Mouse (Mus musculus) forebrain, embryonic 11.5 days (tissue): ENCODE results near the gene Rnf183. TPM values are rescaled to one million over a fixed set of nuclear protein-coding genes. Genes with fewer than 3 reads are reported as not detected.

ENCODE experiments used
- ATAC-seq: fragments of 200-750 bp; cut with Nextera tagmentation; replicated peaks from 2 replicates; pipeline ENCODE4 v1.8.0; 2017; ENCODE audit warnings: moderate TSS enrichment; ENCODE audit not compliant: low FRiP score
- DNase-seq: peaks from one replicate; pipeline ENCODE4 v3.0.0-alpha.2; 2017; ENCODE audit warnings: low spot score
- H3K27ac ChIP-seq: fragments of 300-500 bp; sonication (generic); 2 replicates; pipeline ENCODE4 v1.5.1; 2014; ENCODE audit warnings: low read depth, low read length
- H3K27me3 ChIP-seq: fragments of 300-500 bp; sonication (generic); 2 replicates; pipeline ENCODE4 v1.6.1; 2014; ENCODE audit warnings: mild to moderate bottlenecking, low read length, mixed read lengths; ENCODE audit not compliant: control insufficient read depth, insufficient read depth
- H3K36me3 ChIP-seq: fragments of 300-500 bp; sonication (generic); 2 replicates; pipeline ENCODE4 v1.6.1; 2014; ENCODE audit warnings: mild to moderate bottlenecking, low read length, moderate library complexity, mixed read lengths; ENCODE audit not compliant: control insufficient read depth, insufficient read depth
- H3K4me1 ChIP-seq: fragments of 300-500 bp; sonication (generic); replicated peaks from 2 replicates; pipeline ENCODE4 v1.6.1; 2014; ENCODE audit warnings: low read length, mixed read lengths; ENCODE audit not compliant: control insufficient read depth, insufficient read depth
- H3K4me2 ChIP-seq: fragments of 300-500 bp; sonication (generic); 2 replicates; pipeline ENCODE4 v1.6.1; 2014; ENCODE audit warnings: low read depth, mild to moderate bottlenecking, low read length, moderate library complexity, mixed read lengths; ENCODE audit not compliant: severe bottlenecking
- H3K4me3 ChIP-seq: fragments of 300-500 bp; sonication (generic); 2 replicates; pipeline ENCODE4 v1.5.1; 2014; ENCODE audit warnings: low read depth, low read length
- H3K9ac ChIP-seq: fragments of 300-500 bp; sonication (generic); 2 replicates; pipeline ENCODE4 v1.6.1; 2014; ENCODE audit warnings: low read length
- H3K9me3 ChIP-seq: fragments of 300-500 bp; sonication (generic); 2 replicates; pipeline ENCODE4 v1.6.1; 2016; ENCODE audit warnings: low read length, mixed read lengths; ENCODE audit not compliant: control insufficient read depth
- WGBS: fragments of 180-500 bp; shearing (Covaris S2); extraction: QIAGEN DNeasy Blood & Tissue Kit; methylation state at CpG from one replicate; pipeline ENCODE4 v1.1.7; 2014; 5-methylcytosine and 5-hydroxymethylcytosine counted together
- polyA plus RNA-seq: library from polyadenylated mRNA; unstranded; fragments of >200 nt; fragmentation: Nextera tagmentation; extraction: Ambion mirVana; gene quantifications from 2 replicates; pipeline ENCODE4 v1.2.1, GENCODE M21; 2014

Rnf183 gene
- polyA plus RNA-seq, 1 experiment from 2014 or later, result not detected

- DNase-seq (no peak), ATAC-seq (no peak)
- peaks cover 33% of the 10 kb centered on the region; the same call in 1 of the 2 replicates for H3K36me3 ChIP-seq
- H3K27ac ChIP-seq, result no peak overlapping the region
- H3K4me1 ChIP-seq, result no peaks in the 10 kb centered on the region
- 97% methylated on average over 6 of the region's 6 CpGs for WGBS
- no peak overlapping the region for H3K4me2 ChIP-seq
- H3K9ac ChIP-seq, result no peak overlapping the region
- H3K9me3 ChIP-seq, result no peaks in the 10 kb centered on the region
- no peaks in the 10 kb centered on the region for H3K27me3 ChIP-seq
- H3K4me3 ChIP-seq, result no peak overlapping the region
These were observed 16.0 kb downstream of the Rnf183 start for GRCm38 (mm10) chr4:62419091-62419490.

- ATAC-seq (no peak), DNase-seq (no peak)
- Histone ChIP-seq H3K27ac (no peak overlapping the region), H3K9ac (no peak overlapping the region), H3K27me3 (no peaks in the 10 kb centered on the region), H3K36me3 (peaks cover 27% of the 10 kb centered on the region; the same call in 1 of the 2 replicates), H3K4me3 (no peak overlapping the region), H3K4me1 (no peaks in the 10 kb centered on the region), H3K9me3 (no peaks in the 10 kb centered on the region), H3K4me2 (no peak overlapping the region)
- WGBS, result 78% methylated on average over 8 of the region's 8 CpGs
These were observed 16.6 kb downstream of the Rnf183 start for GRCm38 (mm10) chr4:62418448-62418847.

GRCm38 (mm10) chr4:62411606-62412005 lies 23.4 kb downstream of the Rnf183 start:
- ATAC-seq, result no peak
- H3K27me3 ChIP-seq, result no peaks in the 10 kb centered on the region
- peaks cover 5% of the 10 kb centered on the region for H3K4me1 ChIP-seq
- H3K4me3 ChIP-seq, result no peak overlapping the region
- H3K27ac ChIP-seq, result no peak overlapping the region
- no peak for DNase-seq
- H3K4me2 ChIP-seq, result no peak overlapping the region
- no peak overlapping the region for H3K9ac ChIP-seq
- 97% methylated on average over 10 of the region's 10 CpGs for WGBS
- H3K36me3 ChIP-seq, result peaks cover 8% of the 10 kb centered on the region; the same call in 1 of the 2 replicates
- H3K9me3 ChIP-seq, result no peaks in the 10 kb centered on the region

GRCm38 (mm10) chr4:62410325-62410724 lies 24.7 kb downstream of the Rnf183 start:
- ATAC-seq (no peak), DNase-seq (no peak)
- H3K4me2 ChIP-seq, result peak overlapping the region; percentile 74
- H3K9me3 ChIP-seq, result no peaks in the 10 kb centered on the region
- no peaks in the 10 kb centered on the region for H3K27me3 ChIP-seq
- no peak overlapping the region for H3K27ac ChIP-seq
- H3K36me3 ChIP-seq, result peaks cover 5% of the 10 kb centered on the region; the same call in 1 of the 2 replicates
- WGBS, result 89% methylated on average over 2 of the region's 2 CpGs
- no peak overlapping the region for H3K9ac ChIP-seq
- H3K4me3 ChIP-seq, result no peak overlapping the region; the same call in 1 of the 2 replicates
- H3K4me1 ChIP-seq, result peaks cover 5% of the 10 kb centered on the region

- Histone ChIP-seq H3K4me3 (peak overlapping the region; percentile 75), H3K27me3 (no peaks in the 10 kb centered on the region), H3K4me2 (peak overlapping the region; percentile 74), H3K27ac (no peak overlapping the region), H3K9me3 (no peaks in the 10 kb centered on the region), H3K9ac (peak overlapping the region; percentile 88), H3K4me1 (peaks cover 5% of the 10 kb centered on the region), H3K36me3 (peaks cover 4% of the 10 kb centered on the region; the same call in 1 of the 2 replicates)
- ATAC-seq (no peak), DNase-seq (no peak)
- WGBS, result 50% methylated on average over 6 of the region's 6 CpGs
These were observed 25.4 kb downstream of the Rnf183 start for GRCm38 (mm10) chr4:62409615-62410014.

- peak within 1 kb of the TSS; percentile 88 for H3K9ac ChIP-seq
- WGBS, result under 1% methylated on average over 39 of the region's 39 CpGs
- no peaks in the 10 kb centered on the region for H3K27me3 ChIP-seq
- DNase-seq (peak; percentile 97), ATAC-seq (peak; percentile 99)
- peak within 1 kb of the TSS; percentile 75 for H3K4me3 ChIP-seq
- peak within 1 kb of the TSS; percentile 74 for H3K4me2 ChIP-seq
- peaks cover 4% of the 10 kb centered on the region; the same call in 1 of the 2 replicates for H3K36me3 ChIP-seq
- peaks cover 5% of the 10 kb centered on the region for H3K4me1 ChIP-seq
- peak within 1 kb of the TSS; percentile 55 for H3K27ac ChIP-seq
- no peaks in the 10 kb centered on the region for H3K9me3 ChIP-seq
These were observed 26.3 kb downstream of the Rnf183 start, which contains the start of the genes Cdc26 and Prpf4 for GRCm38 (mm10) chr4:62408601-62409282. Gene Cdc26 (minus strand): TSS chr4:62408642. Gene Prpf4 (plus strand): TSS chr4:62408797.

- Histone ChIP-seq H3K9ac (peak overlapping the region; percentile 88), H3K4me1 (peaks cover 5% of the 10 kb centered on the region), H3K9me3 (no peaks in the 10 kb centered on the region), H3K27me3 (no peaks in the 10 kb centered on the region), H3K27ac (peak overlapping the region; percentile 46), H3K4me3 (peak overlapping the region; percentile 75), H3K4me2 (peak overlapping the region; percentile 48), H3K36me3 (peaks cover 4% of the 10 kb centered on the region; the same call in 1 of the 2 replicates)
- DNase-seq (peak; percentile 70), ATAC-seq (peak; percentile 62)
- WGBS, result under 1% methylated on average over 35 of the region's 35 CpGs
These were observed 27.1 kb downstream of the Rnf183 start for GRCm38 (mm10) chr4:62407730-62408582.

- 89% methylated on average over 4 of the region's 4 CpGs for WGBS
- DNase-seq (no peak), ATAC-seq (no peak)
- no peaks in the 10 kb centered on the region; the same call in 1 of the 2 replicates for H3K36me3 ChIP-seq
- no peaks in the 10 kb centered on the region for H3K9me3 ChIP-seq
- no peak overlapping the region for H3K9ac ChIP-seq
- no peaks in the 10 kb centered on the region for H3K27me3 ChIP-seq
- H3K4me3 ChIP-seq, result no peak overlapping the region
- peaks cover 5% of the 10 kb centered on the region for H3K4me1 ChIP-seq
- no peak overlapping the region for H3K4me2 ChIP-seq
- H3K27ac ChIP-seq, result no peak overlapping the region
These were observed 28.9 kb downstream of the Rnf183 start for GRCm38 (mm10) chr4:62406133-62406532.
